ENCODE assay signal across 8 mouse cellular contexts in genomic region chr1:170538481-170539061, GRCm38 (mm10). TPM values are rescaled to one million over a fixed set of nuclear protein-coding genes. Genes with fewer than 3 reads are reported as not detected.
DNase-seq lines count a peak whose midpoint lies in the region; ATAC-seq and TF ChIP-seq lines count a peak whose summit lies in the region.

No protein-coding gene starts in this region.

- H3K27me3 ChIP-seq in heart, adult 2 months (ENCODE audit: control insufficient read depth, insufficient read depth, low read length), result no peaks in the 10 kb centered on the region
- H3K27me3 ChIP-seq in heart, embryonic 14.5 days (ENCODE audit: control insufficient read depth, insufficient read depth, low read length), result no peaks in the 10 kb centered on the region

- no peaks in the 10 kb centered on the region for H3K79me2 ChIP-seq in heart, adult 2 months (replicated peaks; ENCODE audit: control insufficient read depth, insufficient read depth, low read length)

- H3K4me1 ChIP-seq in heart, adult 2 months (ENCODE audit: control insufficient read depth, insufficient read depth, low read length), result peaks cover 10% of the 10 kb centered on the region
- H3K4me1 ChIP-seq in heart, embryonic 14.5 days (ENCODE audit: control insufficient read depth in 2 of 2, insufficient read depth in 2 of 2, low read length in 2 of 2), result peaks cover 35 to 46% of the 10 kb centered on the region in 2 experiments

- DNase-seq in heart, adult 2 months, result no peak
- DNase-seq in heart, postnatal 14 days, result no peak
- DNase-seq in ovary, adult 18-20 months (ENCODE audit: low spot score), result peak; percentile 44
- no peak for DNase-seq in ovary, postnatal 10 days (ENCODE audit: low spot score)
- no peak for DNase-seq in gastrocnemius, postnatal 14 days
- no peak for DNase-seq in thymus, postnatal 10 days (ENCODE audit: low spot score in 2 of 2)
- no peak for DNase-seq in c-Kit-positive CD71-positive TER-119-positive erythroid progenitor cells, embryonic 14.5 days (ENCODE audit: low spot score)

- no peak for TF ChIP-seq POLR2A in heart, adult 2 months (IDR thresholded peaks at IDR 0.05; ENCODE audit: insufficient read depth, low read depth, low read length)

- H3K27ac ChIP-seq in heart, adult 2 months, result peak overlapping the region; percentile 60
- peak overlapping the region; percentile 10 to 25 for H3K27ac ChIP-seq in heart, embryonic 14.5 days (replicated peaks in 1 of 2; ENCODE audit: control insufficient read depth in 1 of 2, insufficient read depth in 1 of 2, low read depth in 2 of 2, low read length in 2 of 2)

- 0 out of 2 replicates have a peak, but pooled peaks cover 3% of the 10 kb centered on the region for H3K9me3 ChIP-seq in heart, embryonic 14.5 days (ENCODE audit: control insufficient read depth, low read length)

- ATAC-seq in heart, embryonic 14.5 days (ENCODE audit: insufficient number of reproducible peaks, insufficient read depth, low FRiP score, low read depth), result 0 out of 2 replicates have a peak, but pooled peaks have one; percentile 42

- H3K9ac ChIP-seq in heart, adult 2 months (ENCODE audit: low read depth, low read length), result no peak overlapping the region
- H3K9ac ChIP-seq in heart, embryonic 14.5 days (ENCODE audit: low read length), result no peak overlapping the region

- intact Hi-C loops in heart, adult 2 months (cut with DNase I), result no loop called here
- intact Hi-C loops in heart, postnatal 14 days (cut with DNase I), result loop anchor here (5.0 kb wide), 1 partner anchor 44 kb away; no protein-coding TSS in a partner anchor
- intact Hi-C loops in gastrocnemius, postnatal 14 days (cut with DNase I; ENCODE audit: low total_unique reads), result no loop called here

- no peaks in the 10 kb centered on the region for H3K36me3 ChIP-seq in heart, adult 2 months (ENCODE audit: control insufficient read depth, insufficient read depth, low read length)
- H3K36me3 ChIP-seq in heart, embryonic 14.5 days (ENCODE audit: control insufficient read depth, insufficient read depth, low read length), result no peaks in the 10 kb centered on the region

- no peak for TF ChIP-seq EP300 in heart, adult 2 months (IDR thresholded peaks at IDR 0.05; ENCODE audit: insufficient read depth, low read depth, low read length)

- no peak overlapping the region; the same call in 1 of the 2 replicates for H3K4me2 ChIP-seq in heart, embryonic 14.5 days (ENCODE audit: low read length)

- WGBS in heart, adult 2 months, result 34% methylated on average over 9 of the region's 9 CpGs
- WGBS in heart, embryonic 14.5 days, result 35% methylated on average over 9 of the region's 9 CpGs

- no peak overlapping the region for H3K4me3 ChIP-seq in heart, adult 2 months
- H3K4me3 ChIP-seq in heart, embryonic 14.5 days (ENCODE audit: control insufficient read depth in 1 of 2, insufficient read depth in 1 of 2, low read depth in 1 of 2, low read length in 2 of 2), result no peak overlapping the region

- no peak for TF ChIP-seq CTCF in heart, adult 2 months (IDR thresholded peaks at IDR 0.05)

RNA-seq across cellular contexts. Expression of gene Nos1ap, which starts 51.1 kb away (rescaled TPM):
- 10 to 100 TPM; 22.0 to 24.0 TPM for total RNA-seq in heart, adult 2 months (2021)
- 10.7 and 11.5 TPM in 2 replicates for polyA plus RNA-seq in heart, adult 2 months (2012; rRNA removed)
- total RNA-seq in heart, postnatal 14 days (2021), result 10 to 100 TPM; 21.8 to 24.0 TPM
- 18.3 and 18.5 TPM in 2 replicates for polyA plus RNA-seq in heart, embryonic 14.5 days (2014; fragmentation: Nextera tagmentation; extraction: Ambion mirVana)
- total RNA-seq in gastrocnemius, postnatal 14 days (2021), result 1 to 10 TPM; 1.6 to 1.7 TPM

Comparison
In these comparisons a context has a peak if more than half of its experiments do, and no peak if none do; other contexts are left out.
1. RNA of gene Nos1ap, which starts 51.1 kb away (total RNA-seq): 21.8 to 24.0 TPM in heart, postnatal 14 days and 22.0 to 24.0 TPM in heart, adult 2 months; 1.6 to 1.7 TPM in gastrocnemius, postnatal 14 days; every median in the first group is over 4 times any median in the second.